Mouse (Mus musculus): ENCODE measurements around the gene Tmem51. TPM values are rescaled to one million over a fixed set of nuclear protein-coding genes. Genes with fewer than 3 reads are reported as not detected.
A peak's percentile ranks its signal among the peaks of the same experiment; 100 is the strongest.

Tmem51 gene
- polyA plus RNA-seq, 1 experiment from 2014 or later, result 4.0 TPM

GRCm38 (mm10) chr4:142076883-142077282 is 7.2 kb downstream of the Tmem51 start:
- H3K4me2 ChIP-seq (ENCODE audit: low read depth, low read length), result no peak overlapping the region
- no peaks in the 10 kb centered on the region for H3K27me3 ChIP-seq (ENCODE audit: control insufficient read depth, insufficient read depth, low read length)
- H3K36me3 ChIP-seq (ENCODE audit: control insufficient read depth, insufficient read depth, low read length), result no peaks in the 10 kb centered on the region
- no peak overlapping the region for H3K27ac ChIP-seq (ENCODE audit: low read depth, low read length)
- H3K9ac ChIP-seq (replicated peaks; ENCODE audit: low read depth, low read length), result no peak overlapping the region
- 58% methylated on average over 1 of the region's 1 CpGs for WGBS
- no peak for ATAC-seq (ENCODE audit: low read depth)
- H3K9me3 ChIP-seq (ENCODE audit: control insufficient read depth, low read length), result no peaks in the 10 kb centered on the region
- H3K4me3 ChIP-seq (ENCODE audit: low read depth, low read length), result no peak overlapping the region
- H3K4me1 ChIP-seq (ENCODE audit: control insufficient read depth, insufficient read depth, low read length), result peaks cover 7% of the 10 kb centered on the region; the same call in 1 of the 2 replicates

- 90% methylated on average over 11 of the region's 11 CpGs for WGBS
- Histone ChIP-seq H3K27ac (ENCODE audit: low read depth, low read length) (no peak overlapping the region), H3K4me1 (ENCODE audit: control insufficient read depth, insufficient read depth, low read length) (peaks cover 6% of the 10 kb centered on the region; the same call in 1 of the 2 replicates), H3K36me3 (ENCODE audit: control insufficient read depth, insufficient read depth, low read length) (no peaks in the 10 kb centered on the region), H3K9ac (replicated peaks; ENCODE audit: low read depth, low read length) (no peak overlapping the region), H3K27me3 (ENCODE audit: control insufficient read depth, insufficient read depth, low read length) (no peaks in the 10 kb centered on the region), H3K4me2 (ENCODE audit: low read depth, low read length) (no peak overlapping the region), H3K9me3 (ENCODE audit: control insufficient read depth, low read length) (no peaks in the 10 kb centered on the region), H3K4me3 (ENCODE audit: low read depth, low read length) (no peak overlapping the region)
- ATAC-seq (ENCODE audit: low read depth), result no peak
These were observed 8.2 kb downstream of the Tmem51 start for GRCm38 (mm10) chr4:142075931-142076330.

GRCm38 (mm10) chr4:142074060-142074732 is 9.9 kb downstream of the Tmem51 start:
- H3K4me2 ChIP-seq (ENCODE audit: low read depth, low read length), result no peak overlapping the region
- no peak overlapping the region for H3K27ac ChIP-seq (ENCODE audit: low read depth, low read length)
- H3K27me3 ChIP-seq (ENCODE audit: control insufficient read depth, insufficient read depth, low read length), result 0 out of 2 replicates have a peak, but pooled peaks cover under 1% of the 10 kb centered on the region
- no peak overlapping the region for H3K9ac ChIP-seq (replicated peaks; ENCODE audit: low read depth, low read length)
- 68% methylated on average over 13 of the region's 13 CpGs for WGBS
- H3K4me1 ChIP-seq (ENCODE audit: control insufficient read depth, insufficient read depth, low read length), result no peaks in the 10 kb centered on the region
- H3K36me3 ChIP-seq (ENCODE audit: control insufficient read depth, insufficient read depth, low read length), result no peaks in the 10 kb centered on the region
- no peak for ATAC-seq (ENCODE audit: low read depth)
- H3K4me3 ChIP-seq (ENCODE audit: low read depth, low read length), result no peak overlapping the region
- no peaks in the 10 kb centered on the region for H3K9me3 ChIP-seq (ENCODE audit: control insufficient read depth, low read length)

GRCm38 (mm10) chr4:142071243-142071991 is 12.7 kb downstream of the Tmem51 start:
- Histone ChIP-seq H3K9me3 (ENCODE audit: control insufficient read depth, low read length) (no peaks in the 10 kb centered on the region), H3K4me3 (ENCODE audit: low read depth, low read length) (no peak overlapping the region), H3K36me3 (ENCODE audit: control insufficient read depth, insufficient read depth, low read length) (no peaks in the 10 kb centered on the region), H3K9ac (replicated peaks; ENCODE audit: low read depth, low read length) (no peak overlapping the region), H3K4me1 (ENCODE audit: control insufficient read depth, insufficient read depth, low read length) (peaks cover 1% of the 10 kb centered on the region; the same call in 1 of the 2 replicates), H3K27me3 (ENCODE audit: control insufficient read depth, insufficient read depth, low read length) (0 out of 2 replicates have a peak, but pooled peaks cover 2% of the 10 kb centered on the region), H3K27ac (ENCODE audit: low read depth, low read length) (no peak overlapping the region), H3K4me2 (ENCODE audit: low read depth, low read length) (no peak overlapping the region)
- 13% methylated on average over 18 of the region's 18 CpGs for WGBS
- ATAC-seq (ENCODE audit: low read depth), result no peak

GRCm38 (mm10) chr4:142070840-142071239 is 13.3 kb downstream of the Tmem51 start:
- Histone ChIP-seq H3K27ac (ENCODE audit: low read depth, low read length) (no peak overlapping the region), H3K4me2 (ENCODE audit: low read depth, low read length) (no peak overlapping the region), H3K36me3 (ENCODE audit: control insufficient read depth, insufficient read depth, low read length) (no peaks in the 10 kb centered on the region), H3K4me1 (ENCODE audit: control insufficient read depth, insufficient read depth, low read length) (peaks cover 4% of the 10 kb centered on the region; the same call in 1 of the 2 replicates), H3K27me3 (ENCODE audit: control insufficient read depth, insufficient read depth, low read length) (0 out of 2 replicates have a peak, but pooled peaks cover 2% of the 10 kb centered on the region), H3K9ac (replicated peaks; ENCODE audit: low read depth, low read length) (no peak overlapping the region), H3K4me3 (ENCODE audit: low read depth, low read length) (no peak overlapping the region), H3K9me3 (ENCODE audit: control insufficient read depth, low read length) (no peaks in the 10 kb centered on the region)
- ATAC-seq (ENCODE audit: low read depth), result no peak
- 4% methylated on average over 8 of the region's 8 CpGs for whole genome bisulfite sequencing

- Histone ChIP-seq H3K4me3 (ENCODE audit: low read depth, low read length) (no peak overlapping the region), H3K4me2 (ENCODE audit: low read depth, low read length) (no peak overlapping the region), H3K27me3 (ENCODE audit: control insufficient read depth, insufficient read depth, low read length) (0 out of 2 replicates have a peak, but pooled peaks cover 2% of the 10 kb centered on the region), H3K4me1 (ENCODE audit: control insufficient read depth, insufficient read depth, low read length) (peaks cover 4% of the 10 kb centered on the region; the same call in 1 of the 2 replicates), H3K9ac (replicated peaks; ENCODE audit: low read depth, low read length) (no peak overlapping the region), H3K36me3 (ENCODE audit: control insufficient read depth, insufficient read depth, low read length) (no peaks in the 10 kb centered on the region), H3K9me3 (ENCODE audit: control insufficient read depth, low read length) (no peaks in the 10 kb centered on the region), H3K27ac (ENCODE audit: low read depth, low read length) (no peak overlapping the region)
- WGBS, result 26% methylated on average over 18 of the region's 18 CpGs
- ATAC-seq (ENCODE audit: low read depth), result peak; percentile 29; the same call in 1 of the 2 replicates
These were observed 14.9 kb downstream of the Tmem51 start for GRCm38 (mm10) chr4:142068899-142069812.

- H3K9ac ChIP-seq (replicated peaks; ENCODE audit: low read depth, low read length), result no peak overlapping the region
- no peak overlapping the region for H3K27ac ChIP-seq (ENCODE audit: low read depth, low read length)
- H3K36me3 ChIP-seq (ENCODE audit: control insufficient read depth, insufficient read depth, low read length), result no peaks in the 10 kb centered on the region
- peaks cover 4% of the 10 kb centered on the region; the same call in 1 of the 2 replicates for H3K4me1 ChIP-seq (ENCODE audit: control insufficient read depth, insufficient read depth, low read length)
- no peak overlapping the region for H3K4me2 ChIP-seq (ENCODE audit: low read depth, low read length)
- H3K4me3 ChIP-seq (ENCODE audit: low read depth, low read length), result no peak overlapping the region
- no peaks in the 10 kb centered on the region for H3K9me3 ChIP-seq (ENCODE audit: control insufficient read depth, low read length)
- WGBS, result 23% methylated on average over 4 of the region's 4 CpGs
- H3K27me3 ChIP-seq (ENCODE audit: control insufficient read depth, insufficient read depth, low read length), result 0 out of 2 replicates have a peak, but pooled peaks cover 2% of the 10 kb centered on the region
- no peak for ATAC-seq (ENCODE audit: low read depth)
These were observed 17.5 kb downstream of the Tmem51 start for GRCm38 (mm10) chr4:142066576-142066975.

GRCm38 (mm10) chr4:142065835-142066234 is 18.3 kb downstream of the Tmem51 start:
- Histone ChIP-seq H3K36me3 (ENCODE audit: control insufficient read depth, insufficient read depth, low read length) (no peaks in the 10 kb centered on the region), H3K27me3 (ENCODE audit: control insufficient read depth, insufficient read depth, low read length) (0 out of 2 replicates have a peak, but pooled peaks cover 2% of the 10 kb centered on the region), H3K4me3 (ENCODE audit: low read depth, low read length) (no peak overlapping the region), H3K4me2 (ENCODE audit: low read depth, low read length) (no peak overlapping the region), H3K27ac (ENCODE audit: low read depth, low read length) (no peak overlapping the region), H3K9ac (replicated peaks; ENCODE audit: low read depth, low read length) (no peak overlapping the region), H3K9me3 (ENCODE audit: control insufficient read depth, low read length) (no peaks in the 10 kb centered on the region), H3K4me1 (ENCODE audit: control insufficient read depth, insufficient read depth, low read length) (peaks cover 4% of the 10 kb centered on the region; the same call in 1 of the 2 replicates)
- no peak for ATAC-seq (ENCODE audit: low read depth)
- 69% methylated on average over 6 of the region's 6 CpGs for WGBS

Data from neural tube, embryonic 14.5 days (tissue).